Mouse (Mus musculus) liver, embryonic 11.5 days (tissue): ENCODE results near the gene AU021092. TPM values are rescaled to one million over a fixed set of nuclear protein-coding genes. Genes with fewer than 3 reads are reported as not detected.
"Not testable (repeated sequence)": the region's sequence is repeated elsewhere in the genome, so short reads cannot be mapped to it uniquely, and the experiment has no call there.

ENCODE experiments used
- ATAC-seq: fragments of 200-750 bp; cut with Nextera tagmentation; replicated peaks from 2 replicates; pipeline ENCODE4 v1.8.0; 2017; ENCODE audit warnings: moderate number of reproducible peaks, mild to moderate bottlenecking, moderate TSS enrichment, moderate library complexity; ENCODE audit not compliant: low FRiP score
- DNase-seq: peaks from one replicate; pipeline ENCODE4 v3.0.0-alpha.2; 2017; ENCODE audit warnings: low spot score
- H3K27ac ChIP-seq: fragments of 300-500 bp; sonication (generic); 2 replicates; pipeline ENCODE4 v1.5.1; 2014; ENCODE audit warnings: mild to moderate bottlenecking, low read depth, low read length, control low read depth
- H3K27me3 ChIP-seq: fragments of 300-500 bp; sonication (generic); replicated peaks from 2 replicates; pipeline ENCODE4 v1.6.1; 2014; ENCODE audit warnings: low read length, mixed read lengths; ENCODE audit not compliant: control insufficient read depth, insufficient read depth
- H3K36me3 ChIP-seq: fragments of 300-500 bp; sonication (generic); 2 replicates; pipeline ENCODE4 v1.6.1; 2014; ENCODE audit warnings: mild to moderate bottlenecking, low read length, moderate library complexity, mixed read lengths; ENCODE audit not compliant: control insufficient read depth, insufficient read depth
- H3K4me1 ChIP-seq: fragments of 300-500 bp; sonication (generic); replicated peaks from 2 replicates; pipeline ENCODE4 v1.6.1; 2014; ENCODE audit warnings: low read length, mixed read lengths; ENCODE audit not compliant: control insufficient read depth, insufficient read depth
- H3K4me2 ChIP-seq: fragments of 300-500 bp; sonication (generic); 2 replicates; pipeline ENCODE4 v1.6.1; 2014; ENCODE audit warnings: mild to moderate bottlenecking, control low read depth, moderate library complexity
- H3K4me3 ChIP-seq: fragments of 300-500 bp; sonication (generic); 2 replicates; pipeline ENCODE4 v1.5.1; 2014; ENCODE audit warnings: low read depth, low read length, control low read depth
- H3K9ac ChIP-seq: fragments of 300-500 bp; sonication (generic); 2 replicates; pipeline ENCODE4 v1.6.1; 2014; ENCODE audit warnings: low read depth, low read length, control low read depth
- H3K9me3 ChIP-seq: fragments of 300-500 bp; sonication (generic); 2 replicates; pipeline ENCODE4 v1.6.1; 2016; ENCODE audit warnings: low read length, inconsistent platforms, mixed read lengths; ENCODE audit not compliant: control insufficient read depth
- WGBS: fragments of 180-500 bp; shearing (Covaris S2); extraction: QIAGEN DNeasy Blood & Tissue Kit; methylation state at CpG from one replicate; pipeline ENCODE4 v1.1.7; 2014; 5-methylcytosine and 5-hydroxymethylcytosine counted together
- polyA plus RNA-seq: library from polyadenylated mRNA; unstranded; fragments of >200 nt; fragmentation: Nextera tagmentation; extraction: Ambion mirVana; gene quantifications from 2 replicates; pipeline ENCODE4 v1.2.1, GENCODE M21; 2014

AU021092 gene
- polyA plus RNA-seq, 1 experiment from 2014 or later, result 0.27 TPM

DNA sequence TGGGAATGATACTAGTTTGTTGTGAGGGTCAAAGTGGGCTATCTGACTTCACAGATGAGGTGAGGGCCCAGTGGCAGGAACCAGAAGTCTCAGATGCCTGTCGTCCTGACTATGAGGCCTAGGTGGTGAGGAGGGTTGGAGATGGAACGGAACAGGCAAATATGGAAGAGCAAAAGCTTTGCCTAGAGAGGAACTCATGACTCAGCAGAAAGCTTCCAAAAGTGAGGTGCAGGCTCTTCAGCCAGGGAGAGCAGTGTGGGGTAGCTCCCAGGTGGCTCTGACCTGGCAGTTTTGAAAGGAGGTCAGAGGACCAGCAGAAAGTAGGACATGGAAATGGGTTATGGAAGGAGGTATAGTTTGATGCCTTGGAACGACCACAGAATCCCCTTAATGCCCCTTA is 28.8 kb upstream of the AU021092 start:
- Histone ChIP-seq H3K9ac (no peak overlapping the region), H3K4me3 (no peak overlapping the region), H3K4me2 (no peak overlapping the region), H3K27ac (no peak overlapping the region), H3K36me3 (peaks cover 17% of the 10 kb centered on the region), H3K27me3 (no peaks in the 10 kb centered on the region), H3K4me1 (peaks cover 14% of the 10 kb centered on the region), H3K9me3 (no peaks in the 10 kb centered on the region)
- 81% methylated on average over 3 of the region's 3 CpGs for WGBS
- ATAC-seq (no peak), DNase-seq (no peak)

DNA sequence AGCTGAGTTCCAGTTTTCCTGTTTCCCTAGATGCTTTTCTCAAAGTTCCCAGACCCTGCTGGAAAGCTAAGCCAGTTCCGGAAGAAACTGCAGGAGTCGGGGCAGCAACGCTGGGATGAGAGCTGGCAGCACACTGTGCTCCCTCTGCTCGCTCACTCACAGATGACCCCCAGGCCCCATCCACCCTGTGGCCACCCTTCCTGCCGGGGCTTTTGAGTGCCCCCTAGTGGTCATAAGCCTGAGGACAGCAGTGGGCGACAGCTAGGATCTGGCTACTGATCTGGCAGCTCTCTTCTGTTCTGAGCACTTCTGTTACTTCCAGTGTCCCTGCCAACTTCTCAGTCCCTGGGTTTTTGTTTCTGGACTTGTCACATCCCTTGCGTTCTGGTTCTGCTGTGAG is 22.3 kb upstream of the AU021092 start:
- no peak overlapping the region for H3K27ac ChIP-seq
- 41% methylated on average over 7 of the region's 7 CpGs for WGBS
- DNase-seq (no peak), ATAC-seq (peak; percentile 67)
- no peaks in the 10 kb centered on the region for H3K27me3 ChIP-seq
- no peak overlapping the region for H3K4me2 ChIP-seq
- no peak overlapping the region for H3K9ac ChIP-seq
- no peaks in the 10 kb centered on the region for H3K9me3 ChIP-seq
- H3K4me1 ChIP-seq, result no peaks in the 10 kb centered on the region
- H3K36me3 ChIP-seq, result peaks cover 38% of the 10 kb centered on the region
- H3K4me3 ChIP-seq, result no peak overlapping the region

DNA sequence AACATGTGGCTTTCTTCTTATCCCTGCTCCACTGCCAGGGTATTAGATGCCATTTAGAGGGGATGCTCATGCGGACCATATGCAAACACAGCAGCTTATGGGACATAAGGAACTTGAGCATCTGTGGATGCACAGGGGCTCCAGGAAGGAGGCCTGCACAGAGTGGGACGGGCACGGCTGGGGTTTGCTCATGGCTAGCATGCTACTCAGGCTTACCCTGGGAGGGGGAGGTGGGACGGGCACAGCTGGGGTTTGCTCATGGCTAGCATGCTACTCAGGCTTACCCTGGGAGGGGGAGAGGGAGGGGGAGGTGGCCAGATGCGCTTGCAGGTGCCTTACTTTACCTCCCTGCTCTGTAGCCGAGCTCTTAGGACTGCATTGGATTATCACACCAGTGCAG is 20.8 kb upstream of the AU021092 start:
- Histone ChIP-seq H3K4me1 (no peaks in the 10 kb centered on the region), H3K27me3 (no peaks in the 10 kb centered on the region), H3K9me3 (no peaks in the 10 kb centered on the region), H3K4me3 (no peak overlapping the region), H3K9ac (no peak overlapping the region), H3K27ac (no peak overlapping the region), H3K4me2 (no peak overlapping the region), H3K36me3 (peaks cover 35% of the 10 kb centered on the region)
- ATAC-seq (no peak), DNase-seq (no peak)
- WGBS, result 81% methylated on average over 6 of the region's 6 CpGs

DNA sequence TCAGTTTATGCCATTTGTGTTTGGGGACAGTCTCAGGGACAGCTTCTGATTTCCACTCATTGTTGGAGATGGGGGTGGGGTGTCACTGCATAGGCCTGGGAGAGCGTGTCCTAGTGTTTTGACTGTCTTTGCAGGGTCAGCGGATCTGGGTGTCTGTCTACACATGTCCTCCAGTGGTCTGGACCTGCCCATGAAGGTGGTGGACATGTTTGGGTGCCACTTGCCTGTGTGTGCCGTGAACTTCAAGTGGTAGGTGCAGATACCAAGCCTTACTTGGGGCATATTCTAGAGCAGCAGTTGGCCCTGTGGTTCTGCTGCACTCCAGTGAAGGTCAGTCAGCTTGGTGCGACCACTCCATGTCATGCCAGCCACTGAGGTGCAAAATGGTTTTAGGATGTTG is 20.3 kb upstream of the AU021092 start:
- Histone ChIP-seq H3K36me3 (peaks cover 30% of the 10 kb centered on the region), H3K4me1 (no peaks in the 10 kb centered on the region), H3K9me3 (no peaks in the 10 kb centered on the region), H3K27me3 (no peaks in the 10 kb centered on the region), H3K27ac (no peak overlapping the region), H3K4me3 (no peak overlapping the region), H3K9ac (no peak overlapping the region), H3K4me2 (no peak overlapping the region)
- DNase-seq (no peak), ATAC-seq (no peak)
- 89% methylated on average over 4 of the region's 4 CpGs for WGBS

DNA sequence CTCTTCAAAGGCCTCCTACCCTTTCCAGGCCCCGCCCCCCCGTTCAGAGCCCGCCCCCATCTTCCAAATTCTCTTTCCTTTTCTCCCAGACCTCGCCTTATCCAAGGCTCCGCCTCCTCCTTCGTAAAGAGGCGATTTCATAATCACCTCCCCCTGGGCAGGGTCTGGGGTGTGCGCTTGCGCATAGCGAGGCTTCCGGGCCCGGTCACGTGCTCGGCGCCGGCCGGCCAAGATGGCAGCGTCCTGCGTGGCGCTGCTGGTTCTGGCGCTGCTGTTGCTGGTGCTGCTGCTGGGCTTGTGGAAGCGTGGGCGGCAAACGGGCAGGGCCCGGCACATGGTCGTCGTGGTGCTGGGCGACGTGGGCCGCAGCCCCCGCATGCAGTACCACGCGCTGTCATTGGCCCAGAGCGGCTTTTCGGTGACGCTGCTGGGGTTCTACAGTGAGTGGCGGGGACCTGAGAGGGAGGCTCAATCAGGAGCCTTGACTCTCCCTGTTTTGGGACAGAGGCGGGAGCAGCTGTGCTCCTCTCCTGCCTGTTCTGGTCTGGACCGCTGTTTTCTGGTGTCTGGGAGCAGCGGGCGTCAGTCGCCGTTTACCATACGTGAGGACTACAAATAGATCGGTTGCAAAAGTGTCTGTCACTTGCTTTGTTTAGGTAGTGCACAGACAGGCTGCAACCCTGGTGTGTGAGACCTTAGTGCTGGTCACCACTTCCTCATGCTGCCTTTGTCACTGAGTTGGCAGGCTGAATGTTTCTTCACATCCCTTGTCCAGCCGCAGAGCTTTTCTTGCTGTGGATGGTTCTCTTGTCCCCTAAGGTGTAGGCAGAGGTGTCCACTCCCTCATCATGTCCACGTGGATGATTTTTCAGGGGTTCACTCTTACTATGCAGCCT is 11.6 kb upstream of the AU021092 start, which contains the start of gene Alg1:
Gene Alg1, plus strand, starts transcription at position 204 of the 896 bp plus-strand sequence.
- H3K4me1 ChIP-seq, result peaks cover 4% of the 10 kb centered on the region
- peak within 1 kb of the TSS; percentile 90 for H3K4me2 ChIP-seq
- peak within 1 kb of the TSS; percentile 94 for H3K4me3 ChIP-seq
- ATAC-seq, result peak; percentile 97
- H3K9me3 ChIP-seq, result no peaks in the 10 kb centered on the region
- H3K9ac ChIP-seq, result peak within 1 kb of the TSS; percentile 86
- no peaks in the 10 kb centered on the region for H3K27me3 ChIP-seq
- DNase-seq, result peak; percentile 87
- no peaks in the 10 kb centered on the region; the same call in 1 of the 2 replicates for H3K36me3 ChIP-seq
- H3K27ac ChIP-seq, result no peak within 1 kb of the TSS
- WGBS, result 2% methylated on average over 47 of the region's 47 CpGs

DNA sequence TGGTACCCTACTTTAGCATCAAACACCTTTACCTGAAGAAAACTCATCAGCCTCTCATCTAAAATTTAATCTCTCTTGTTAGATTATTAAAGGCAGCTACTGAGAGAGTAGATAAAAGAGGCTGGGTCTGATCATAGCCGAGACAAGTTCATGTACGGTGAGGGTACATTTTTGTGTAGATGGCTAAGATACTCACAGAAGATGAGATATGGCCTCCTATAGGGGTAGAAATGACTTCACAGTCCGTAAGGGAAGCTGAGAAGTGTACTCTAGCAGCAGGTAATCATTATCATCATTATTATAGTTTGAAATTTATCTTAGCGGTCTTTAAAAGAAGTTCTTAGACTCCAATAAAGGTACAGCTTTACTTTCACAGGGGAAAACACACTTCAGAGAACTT is 10.9 kb upstream of the AU021092 start:
- Histone ChIP-seq H3K9me3 (no peaks in the 10 kb centered on the region), H3K36me3 (no peaks in the 10 kb centered on the region; the same call in 1 of the 2 replicates), H3K27ac (no peak overlapping the region), H3K4me3 (peak overlapping the region; percentile 94), H3K9ac (no peak overlapping the region), H3K4me1 (peaks cover 4% of the 10 kb centered on the region), H3K4me2 (peak overlapping the region; percentile 25), H3K27me3 (no peaks in the 10 kb centered on the region)
- peak; percentile 25; the same call in 1 of the 2 replicates for ATAC-seq
- WGBS, result 67% methylated on average over 4 of the region's 4 CpGs
- no peak for DNase-seq

DNA sequence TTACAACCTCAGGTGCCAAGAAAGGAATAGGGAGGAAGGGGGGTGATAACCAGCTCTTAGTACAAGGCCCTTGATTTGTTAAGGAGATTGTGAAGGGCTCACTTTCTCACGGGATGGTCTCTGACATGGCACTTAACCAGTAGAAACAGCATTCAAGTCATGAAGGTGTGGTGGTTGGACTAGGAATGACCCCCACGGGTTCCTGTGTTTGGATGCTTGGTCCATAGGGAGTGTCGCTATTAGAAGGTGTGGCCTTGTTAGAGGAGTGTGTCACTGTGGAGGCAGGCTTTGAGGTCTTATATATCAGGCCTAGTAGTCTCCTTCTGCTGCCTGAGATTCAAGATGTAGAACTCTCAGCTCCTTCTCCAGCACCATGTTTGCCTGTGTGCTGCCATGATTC is 6.0 kb upstream of the AU021092 start:
- H3K36me3 ChIP-seq, H3K4me1 ChIP-seq, H3K9ac ChIP-seq, H3K27ac ChIP-seq, ATAC-seq, DNase-seq, H3K27me3 ChIP-seq, H3K9me3 ChIP-seq, H3K4me2 ChIP-seq, H3K4me3 ChIP-seq: not testable (repeated sequence)
- 73% methylated on average over 3 of the region's 3 CpGs for WGBS

DNA sequence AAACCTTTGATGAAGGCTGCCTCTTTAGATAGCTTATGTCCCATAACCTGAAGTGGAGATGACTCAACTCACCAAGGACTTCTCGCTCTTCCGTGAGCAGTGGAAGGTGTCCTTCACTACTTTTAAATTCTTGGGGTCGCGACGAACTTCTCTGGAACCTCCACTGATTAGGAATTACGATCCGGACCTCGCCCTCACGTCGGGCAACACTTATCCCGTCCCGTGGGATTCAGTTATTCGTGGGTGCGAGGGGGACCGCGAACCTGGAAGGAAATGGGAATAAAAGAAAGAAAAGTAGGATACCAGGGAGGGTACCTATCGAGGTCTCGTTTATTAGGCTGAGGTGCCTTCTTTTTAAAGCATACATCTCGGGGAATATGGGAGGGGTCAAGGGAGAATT is 5.4 kb upstream of the AU021092 start:
- not testable (repeated sequence) for H3K9ac ChIP-seq, H3K36me3 ChIP-seq, H3K27ac ChIP-seq, H3K27me3 ChIP-seq, H3K4me3 ChIP-seq, H3K4me1 ChIP-seq, ATAC-seq, DNase-seq, H3K4me2 ChIP-seq, H3K9me3 ChIP-seq
- 81% methylated on average over 19 of the region's 19 CpGs for WGBS

DNA sequence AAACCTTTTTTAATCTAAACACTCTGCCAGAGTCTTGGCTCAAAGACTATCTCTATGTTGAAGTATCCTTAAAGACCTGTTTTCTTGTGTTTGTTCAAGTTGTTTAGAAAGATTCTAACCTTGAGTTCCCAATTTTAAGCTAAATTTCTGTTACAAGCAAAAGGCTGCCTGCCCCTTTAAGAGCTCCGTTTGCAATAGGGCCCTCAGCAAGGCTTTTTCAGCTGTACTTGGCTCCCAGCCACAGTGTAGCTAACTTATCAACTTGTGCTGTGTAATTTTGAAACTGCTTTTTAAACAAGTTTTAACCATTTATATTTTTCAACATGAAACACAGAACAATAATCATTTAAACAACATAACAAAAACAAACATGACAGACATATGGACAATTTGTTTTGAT is 4.4 kb upstream of the AU021092 start:
- 14% methylated on average over 1 of the region's 1 CpGs for WGBS
- DNase-seq, ATAC-seq, H3K9ac ChIP-seq, H3K4me2 ChIP-seq, H3K27me3 ChIP-seq, H3K4me3 ChIP-seq, H3K9me3 ChIP-seq, H3K36me3 ChIP-seq, H3K27ac ChIP-seq, H3K4me1 ChIP-seq: not testable (repeated sequence)
